Comparison of ENCODE assay signal across 11 mouse cellular contexts in the genomic region with DNA sequence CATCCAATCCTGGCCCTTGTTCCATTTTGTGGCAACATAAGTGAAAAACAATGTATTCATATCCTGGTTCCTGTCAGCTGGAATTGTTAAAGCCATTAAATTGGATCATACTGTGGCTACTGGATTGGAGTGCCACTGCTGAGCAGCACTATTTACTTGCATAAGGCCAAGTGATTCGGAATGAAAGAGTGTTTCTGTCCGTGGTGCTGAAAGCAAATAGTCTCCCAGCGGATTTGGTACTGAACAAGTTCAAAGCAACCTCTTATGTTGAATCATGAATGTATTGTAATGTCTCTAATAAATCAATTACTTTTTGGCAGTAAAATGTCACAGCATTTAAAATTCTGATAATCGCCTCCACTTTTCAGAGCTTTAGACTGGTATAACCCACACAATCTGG.
DNase-seq lines count a peak whose midpoint lies in the region; ATAC-seq lines count a peak whose summit lies in the region.
"Had no signal": no experiment of that assay in that cellular context is flagged by ENCODE, and none has a peak within 500 bp of the region (broad histone marks: within the 10 kb centered on the region; RNA-seq: fewer than 3 reads in every experiment).

No protein-coding gene starts in this region.

- H3K27ac ChIP-seq in limb, embryonic 11.5 days (replicated peaks; ENCODE audit: low read depth, low read length) = no peak overlapping the region
- H3K27ac ChIP-seq: liver, embryonic 15.5 days had no signal

- H3K9ac ChIP-seq in limb, embryonic 11.5 days (ENCODE audit: low read length) = no peak overlapping the region
- H3K9ac ChIP-seq: liver, embryonic 15.5 days had no signal

- no peak overlapping the region for H3K4me2 ChIP-seq in limb, embryonic 11.5 days (ENCODE audit: low read depth, severe bottlenecking)
- H3K4me2 ChIP-seq: liver, embryonic 15.5 days had no signal

- H3K4me1 ChIP-seq in limb, embryonic 11.5 days (ENCODE audit: control insufficient read depth, insufficient read depth, low read length) = no peaks in the 10 kb centered on the region
- H3K4me1 ChIP-seq: liver, embryonic 15.5 days had no signal

- intact Hi-C loops in heart, postnatal 25 days (cut with DNase I) = no loop called here

- ATAC-seq in limb, embryonic 11.5 days (ENCODE audit: insufficient number of reproducible peaks, low FRiP score, low TSS enrichment, low read depth) = no peak
- ATAC-seq: forebrain, embryonic 16.5 days had no signal

- DNase-seq in heart, adult 8-10 months (ENCODE audit: low spot score) = peak; percentile 21
- no peak for DNase-seq in heart, postnatal 25 days (ENCODE audit: low spot score)
- peak; percentile 67 for DNase-seq in ES-CJ7 (ENCODE audit: low read depth, low spot score)
- DNase-seq in embryo, embryonic 10.5 days (ENCODE audit: low spot score) = peak; percentile 87
- peak; percentile 81 for DNase-seq in limb, embryonic 11.5 days (ENCODE audit: low spot score)
- no peak for DNase-seq in T-cell, adult 2 months (ENCODE audit: low spot score)
- DNase-seq in B cell, adult 2 months = no peak
- DNase-seq in cerebellum, adult 9-11 months = no peak

- H3K4me3 ChIP-seq in limb, embryonic 11.5 days (ENCODE audit: low read depth, low read length) = no peak overlapping the region
- H3K4me3 ChIP-seq: liver, embryonic 15.5 days had no signal

- 20% methylated on average over 4 of the region's 4 CpGs for WGBS in limb, embryonic 11.5 days

- no peaks in the 10 kb centered on the region for H3K9me3 ChIP-seq in limb, embryonic 11.5 days (ENCODE audit: control insufficient read depth, low read length)
- H3K9me3 ChIP-seq: liver, embryonic 15.5 days had no signal

- H3K27me3 ChIP-seq in limb, embryonic 11.5 days (ENCODE audit: control insufficient read depth, insufficient read depth, low read length) = no peaks in the 10 kb centered on the region
- H3K27me3 ChIP-seq: CH12.LX; liver, embryonic 15.5 days had no signal

- no peaks in the 10 kb centered on the region for H3K36me3 ChIP-seq in limb, embryonic 11.5 days (ENCODE audit: control insufficient read depth, insufficient read depth, low read length)
- H3K36me3 ChIP-seq: liver, embryonic 15.5 days had no signal

Comparison
In these comparisons a context has a peak if more than half of its experiments do, and no peak if none do; other contexts are left out.
1. DNase-seq: peak in heart, adult 8-10 months (single experiment), ES-CJ7 (single experiment), embryo, embryonic 10.5 days (single experiment) and limb, embryonic 11.5 days (single experiment); none in heart, postnatal 25 days (single experiment), T-cell, adult 2 months (single experiment), B cell, adult 2 months (0 of 2) and cerebellum, adult 9-11 months (single experiment).